26 mouse cellular contexts compared by ENCODE assay signal in the genomic region with DNA sequence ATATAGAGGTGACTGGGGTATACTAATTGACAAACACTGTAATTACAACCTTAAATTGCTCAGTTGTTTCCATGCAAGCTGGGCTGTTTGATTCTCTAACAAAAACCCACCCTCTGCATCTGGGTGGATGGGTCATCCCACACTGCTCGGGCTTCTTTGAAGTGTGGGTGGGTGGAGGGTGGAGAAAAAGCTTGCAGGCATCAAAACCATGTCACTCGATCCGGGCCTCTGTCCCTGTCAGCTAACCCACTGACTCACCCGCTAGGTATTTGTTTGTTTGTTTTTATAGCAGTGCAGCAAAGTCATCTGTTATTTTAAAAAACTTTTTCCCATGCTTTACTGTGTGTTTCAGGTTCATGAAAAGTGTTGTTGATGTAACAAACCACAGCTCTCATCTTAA. TPM values are rescaled to one million over a fixed set of nuclear protein-coding genes. Genes with fewer than 3 reads are reported as not detected.
A peak's percentile ranks its signal among the peaks of the same experiment; 100 is the strongest.
DNase-seq lines count a peak whose midpoint lies in the region; ATAC-seq lines count a peak whose summit lies in the region.
"Had no signal": no experiment of that assay in that cellular context is flagged by ENCODE, and none has a peak within 500 bp of the region (broad histone marks: within the 10 kb centered on the region; RNA-seq: fewer than 3 reads in every experiment).

No protein-coding gene starts in this region.

- peaks cover 5% of the 10 kb centered on the region; the same call in 1 of the 2 replicates for H3K9me3 ChIP-seq in embryonic facial prominence, embryonic 10.5 days
- peaks cover 3% of the 10 kb centered on the region; the same call in 1 of the 2 replicates for H3K9me3 ChIP-seq in forebrain, embryonic 14.5 days (replicated peaks; ENCODE audit: control insufficient read depth, low read length)
- H3K9me3 ChIP-seq: liver, embryonic 13.5 days; stomach, embryonic 15.5 days had no signal

- no peaks in the 10 kb centered on the region for H3K27me3 ChIP-seq in embryonic facial prominence, embryonic 10.5 days (replicated peaks; ENCODE audit: low read depth, poor library complexity, severe bottlenecking)
- no peaks in the 10 kb centered on the region for H3K27me3 ChIP-seq in forebrain, embryonic 14.5 days (replicated peaks; ENCODE audit: control insufficient read depth, insufficient read depth, low read length)
- H3K27me3 ChIP-seq: forebrain, embryonic 13.5 days; heart, embryonic 15.5 days; liver, embryonic 13.5 days; stomach, embryonic 15.5 days had no signal

- ATAC-seq in forebrain, embryonic 14.5 days, result no peak
- ATAC-seq: forebrain, embryonic 13.5 days; hindbrain, embryonic 16.5 days; lung, postnatal 0 days had no signal

- H3K36me3 ChIP-seq in embryonic facial prominence, embryonic 10.5 days (replicated peaks), result no peaks in the 10 kb centered on the region
- H3K36me3 ChIP-seq in forebrain, embryonic 14.5 days (ENCODE audit: control insufficient read depth, insufficient read depth, low read length), result no peaks in the 10 kb centered on the region
- H3K36me3 ChIP-seq: heart, embryonic 10.5 days; heart, embryonic 15.5 days; liver, embryonic 13.5 days; stomach, embryonic 15.5 days had no signal

- H3K4me2 ChIP-seq in forebrain, embryonic 14.5 days (ENCODE audit: low read length), result no peak overlapping the region
- H3K4me2 ChIP-seq: forebrain, embryonic 13.5 days; heart, embryonic 15.5 days; liver, embryonic 13.5 days; stomach, embryonic 15.5 days had no signal

- 25% methylated on average over 4 of the region's 4 CpGs for WGBS in embryonic facial prominence, embryonic 10.5 days
- 47% methylated on average over 4 of the region's 4 CpGs for WGBS in forebrain, embryonic 14.5 days

- no peak overlapping the region for H3K4me3 ChIP-seq in embryonic facial prominence, embryonic 10.5 days
- H3K4me3 ChIP-seq in forebrain, embryonic 14.5 days (ENCODE audit: low read depth, low read length), result no peak overlapping the region
- H3K4me3 ChIP-seq: forebrain, embryonic 13.5 days; heart, embryonic 10.5 days; heart, embryonic 15.5 days; liver, embryonic 13.5 days; stomach, embryonic 15.5 days had no signal

- no peak overlapping the region for H3K9ac ChIP-seq in forebrain, embryonic 14.5 days (ENCODE audit: low read length)
- H3K9ac ChIP-seq: forebrain, embryonic 13.5 days; heart, embryonic 15.5 days; liver, embryonic 13.5 days; stomach, embryonic 15.5 days had no signal

- peak; percentile 4 for DNase-seq in 3134 (ENCODE audit: extremely low read depth, insufficient read length, low spot score)
- peak; percentile 80 for DNase-seq in 3T3-L1 (ENCODE audit: low read depth, low spot score)
- DNase-seq in ZHBTc4 (ENCODE audit: low read depth, low spot score), result peak; percentile 49
- DNase-seq in embryonic facial prominence, embryonic 10.5 days (ENCODE audit: low spot score), result peak; percentile 31
- no peak for DNase-seq in adrenal gland, adult 18-20 months (ENCODE audit: low spot score in 2 of 2)
- DNase-seq in layer of hippocampus, adult 9-10 months (ENCODE audit: low spot score), result no peak
- no peak for DNase-seq in forebrain, embryonic 14.5 days (ENCODE audit: low spot score)
- DNase-seq: adrenal gland, adult 2 months; adrenal gland, postnatal 36 days; cerebellum, adult 2 months; cerebellum, postnatal 14 days; gastrocnemius, postnatal 14 days; kidney, adult 18-20 months; layer of hippocampus, postnatal 36 days; left cerebral cortex, postnatal 4 days; liver, embryonic 13.5 days; lung, adult 18-20 months; midbrain, embryonic 14.5 days; right cerebral cortex, postnatal 25 days had no signal

- peaks cover 13% of the 10 kb centered on the region for H3K4me1 ChIP-seq in embryonic facial prominence, embryonic 10.5 days
- no peaks in the 10 kb centered on the region for H3K4me1 ChIP-seq in forebrain, embryonic 14.5 days (ENCODE audit: control insufficient read depth, insufficient read depth, low read length)
- H3K4me1 ChIP-seq: forebrain, embryonic 13.5 days; heart, embryonic 15.5 days; liver, embryonic 13.5 days; stomach, embryonic 15.5 days had no signal

- H3K27ac ChIP-seq in embryonic facial prominence, embryonic 10.5 days (replicated peaks), result no peak overlapping the region
- H3K27ac ChIP-seq in forebrain, embryonic 14.5 days (ENCODE audit: low read depth, low read length), result no peak overlapping the region
- H3K27ac ChIP-seq: forebrain, embryonic 13.5 days; heart, embryonic 10.5 days; heart, embryonic 15.5 days; liver, embryonic 13.5 days; macrophage; stomach, embryonic 15.5 days had no signal

RNA-seq across cellular contexts. Expression of gene Dclk2, which starts 34.7 kb away (rescaled TPM):
- polyA plus RNA-seq in embryonic facial prominence, embryonic 10.5 days (2016; fragmentation: Nextera tagmentation; extraction: Ambion mirVana), result 14.2 and 15.0 TPM in 2 replicates
- total RNA-seq in adrenal gland, adult 18-20 months (2021), result 1 to 10 TPM; 6.0 to 6.5 TPM
- 53.6 and 68.2 TPM in 2 replicates for polyA plus RNA-seq in forebrain, embryonic 14.5 days (2014; fragmentation: Nextera tagmentation; extraction: Ambion mirVana)

RNA-seq across cellular contexts. Expression of gene Cd1d1, which starts 43.9 kb away (rescaled TPM):
- polyA plus RNA-seq in embryonic facial prominence, embryonic 10.5 days (2016; fragmentation: Nextera tagmentation; extraction: Ambion mirVana), result 22.1 and 28.9 TPM in 2 replicates
- total RNA-seq in adrenal gland, adult 18-20 months (2021), result 100 to 1,000 TPM in 1 of 2 experiments, 10 to 100 TPM in 1; 51.3 to 286 TPM
- 35.7 and 38.5 TPM in 2 replicates for polyA plus RNA-seq in forebrain, embryonic 14.5 days (2014; fragmentation: Nextera tagmentation; extraction: Ambion mirVana)

Comparison
In these comparisons a context has a peak if more than half of its experiments do, and no peak if none do; other contexts are left out.
1. DNase-seq: peak in 3134 (single experiment), 3T3-L1 (single experiment), ZHBTc4 (single experiment) and embryonic facial prominence, embryonic 10.5 days (single experiment); none in adrenal gland, adult 18-20 months (0 of 2), layer of hippocampus, adult 9-10 months (single experiment) and forebrain, embryonic 14.5 days (single experiment).